Mouse (Mus musculus) adrenal gland (tissue): ENCODE measurements around the gene Zbtb22.

Experiments used
- intact Hi-C: fragments of 180-260 bp; cut with DNase I; formaldehyde crosslinking; loops from one replicate; pipeline ENCODE4 v1.15.1; 2025
- microRNA-seq, 2 experiments: library from miRNA; unstranded; fragments of <30 nt; microRNA quantifications; one replicate each; pipeline ENCODE4; 2019

Gene Zbtb22

GRCm38 (mm10) chr17:33962876-33963275, 47.2 kb downstream of the Zbtb22 start:
- intact Hi-C loops = no loop called here

GRCm38 (mm10) chr17:33965082-33965845, 49.6 kb downstream of the Zbtb22 start:
- intact Hi-C loops = loop anchor here (1.0 kb wide), 1 partner anchor 1337 kb away; no protein-coding TSS in a partner anchor

- intact Hi-C loops = loop anchor here (1.0 kb wide), 1 partner anchor 1336 kb away; no protein-coding TSS in a partner anchor
Observed at GRCm38 (mm10) chr17:33965846-33966550, 50.3 kb downstream of the Zbtb22 start.

GRCm38 (mm10) chr17:33968489-33968888, 52.8 kb downstream of the Zbtb22 start:
- intact Hi-C loops = no loop called here

Small RNA genes lying within 50 kb of the gene (microRNA-seq; reads per million reads assigned to microRNA genes)
- gene Gm27740 = 0 reads per million in 2 experiments
